15 mouse cellular contexts compared by ENCODE assay signal in the genomic region with DNA sequence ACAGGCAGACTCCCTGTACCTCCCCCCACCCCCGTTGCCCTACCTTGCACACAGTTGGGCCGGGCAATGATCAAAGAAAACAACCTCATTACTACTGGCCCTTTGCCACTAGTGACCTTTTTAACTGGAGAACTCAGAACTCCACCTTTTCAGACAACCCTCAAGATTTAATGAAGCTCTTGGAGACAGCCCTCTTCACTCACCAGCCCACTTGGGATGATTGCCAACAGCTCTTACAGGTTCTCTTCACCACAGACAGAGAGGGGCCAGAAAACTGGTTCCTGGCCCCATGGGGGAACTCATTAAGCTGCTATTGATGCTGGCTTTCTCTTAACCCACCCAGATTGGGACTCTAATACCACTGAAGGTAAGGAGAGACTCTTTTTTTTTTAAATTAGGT. TPM values are rescaled to one million over a fixed set of nuclear protein-coding genes. Genes with fewer than 3 reads are reported as not detected.
"Had no signal": no experiment of that assay in that cellular context is flagged by ENCODE, and none has a peak within 500 bp of the region (broad histone marks: within the 10 kb centered on the region; RNA-seq: fewer than 3 reads in every experiment).

No protein-coding gene starts in this region.

- H3K27ac ChIP-seq: intestine, embryonic 15.5 days; kidney, postnatal 0 days; liver, embryonic 15.5 days; midbrain, embryonic 13.5 days; stomach, embryonic 15.5 days had no signal

- ATAC-seq: intestine, embryonic 15.5 days; midbrain, embryonic 13.5 days had no signal

- H3K4me3 ChIP-seq: intestine, embryonic 15.5 days; liver, embryonic 15.5 days; midbrain, embryonic 13.5 days; stomach, embryonic 15.5 days had no signal

- H3K4me2 ChIP-seq: intestine, embryonic 15.5 days; liver, embryonic 11.5 days; liver, embryonic 15.5 days; midbrain, embryonic 13.5 days; stomach, embryonic 15.5 days had no signal

- H3K27me3 ChIP-seq: intestine, embryonic 15.5 days; liver, embryonic 15.5 days; midbrain, embryonic 13.5 days; stomach, embryonic 15.5 days had no signal

- DNase-seq: kidney, adult 18-20 months; lung, adult 2 months; right cerebral cortex, postnatal 14 days; thymus, adult 2 months; thymus, postnatal 25 days had no signal

- H3K36me3 ChIP-seq: intestine, embryonic 15.5 days; liver, embryonic 15.5 days; midbrain, embryonic 13.5 days; stomach, embryonic 15.5 days had no signal

- H3K4me1 ChIP-seq: intestine, embryonic 15.5 days; liver, embryonic 15.5 days; midbrain, embryonic 13.5 days; stomach, embryonic 15.5 days had no signal

- H3K9me3 ChIP-seq: intestine, embryonic 15.5 days; liver, embryonic 15.5 days; midbrain, embryonic 13.5 days; stomach, embryonic 15.5 days had no signal

- H3K9ac ChIP-seq: intestine, embryonic 15.5 days; liver, embryonic 15.5 days; midbrain, embryonic 13.5 days; stomach, embryonic 15.5 days had no signal

RNA-seq across cellular contexts. Expression of gene Sln, which starts 27.5 kb away (rescaled TPM):
- total RNA-seq: left cerebral cortex, postnatal 25 days; megakaryocyte progenitor cell, adult 5-6 weeks; midbrain, postnatal 0 days had no signal
- polyA plus RNA-seq: kidney, postnatal 0 days; urinary bladder, adult 2 months had no signal
